Mouse (Mus musculus) adrenal gland, postnatal 14 days (tissue): ENCODE results near the gene Ptpn4. TPM values are rescaled to one million over a fixed set of nuclear protein-coding genes. Genes with fewer than 3 reads are reported as not detected.

Experiments used
- DNase-seq: peaks from one replicate; pipeline ENCODE4 v3.0.0; 2021; ENCODE audit warnings: mixed read lengths
- total RNA-seq: library from RNA; stranded (reverse); gene quantifications from 2 replicates; pipeline ENCODE4 v1.2.3, GENCODE M21; 2021

Gene Ptpn4
- total RNA-seq, 1 experiment from 2014 or later = 49.8 TPM

- DNase-seq = no peak
Observed at GRCm38 (mm10) chr1:119807707-119808106, 29.7 kb downstream of the Ptpn4 start.

DNA sequence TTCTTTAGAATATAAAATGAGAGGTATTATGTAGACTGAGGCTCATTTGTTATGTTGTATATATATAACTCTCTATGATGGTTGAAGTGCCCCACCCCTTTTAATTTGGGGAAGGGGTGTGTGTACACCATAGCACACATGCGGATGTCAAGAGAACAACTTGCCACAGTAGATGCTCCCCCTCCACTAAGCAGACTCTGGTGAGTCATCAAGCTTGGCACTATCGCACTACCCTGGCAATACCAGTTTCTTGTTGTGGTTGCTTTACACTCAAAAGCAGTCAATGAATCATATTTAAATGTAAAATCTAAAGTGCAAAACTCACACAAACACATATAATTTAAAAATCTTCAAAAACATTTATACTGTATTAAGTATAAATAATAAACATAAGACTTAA lies 31.4 kb downstream of the Ptpn4 start:
- peak; percentile 38 for DNase-seq

DNA sequence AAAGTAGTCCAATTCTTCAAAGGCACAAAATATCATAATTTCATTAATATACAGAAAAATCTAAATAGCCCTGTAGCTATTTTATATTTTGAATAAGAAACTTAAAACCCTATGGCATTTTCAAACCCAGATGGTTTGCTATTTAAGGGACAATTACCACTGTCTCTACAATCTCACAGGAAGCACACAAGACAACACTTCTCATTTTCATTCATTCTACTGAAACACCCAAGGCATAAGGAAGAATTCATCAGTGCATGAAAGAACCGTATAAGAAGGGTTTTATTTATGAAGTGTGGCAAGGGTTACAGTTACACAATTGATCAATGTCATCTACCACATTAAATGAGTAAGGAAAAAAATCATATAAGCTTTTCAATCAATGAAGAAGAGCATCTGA lies 32.8 kb downstream of the Ptpn4 start:
- DNase-seq = no peak

DNA sequence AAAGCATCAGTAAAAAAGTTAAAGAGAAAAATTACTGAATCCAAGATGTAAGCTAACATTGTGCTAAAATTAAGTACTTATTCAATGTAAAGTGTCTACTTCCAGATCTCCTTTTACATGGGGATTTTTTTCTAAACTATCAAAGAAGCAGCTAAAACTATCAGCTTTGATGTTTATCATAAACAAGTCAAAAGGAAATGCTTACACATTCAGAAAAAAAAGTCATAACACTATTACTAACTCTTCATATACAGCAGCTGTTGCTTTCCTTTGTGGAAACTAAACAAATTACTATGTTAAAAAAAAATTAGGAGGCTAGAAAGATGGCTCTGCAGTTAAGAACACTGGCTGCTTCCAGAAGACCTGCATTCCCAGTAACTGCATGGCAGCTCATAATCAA lies 42.2 kb downstream of the Ptpn4 start:
- no peak for DNase-seq

GRCm38 (mm10) chr1:119794342-119794741 lies 43.1 kb downstream of the Ptpn4 start:
- no peak for DNase-seq

DNA sequence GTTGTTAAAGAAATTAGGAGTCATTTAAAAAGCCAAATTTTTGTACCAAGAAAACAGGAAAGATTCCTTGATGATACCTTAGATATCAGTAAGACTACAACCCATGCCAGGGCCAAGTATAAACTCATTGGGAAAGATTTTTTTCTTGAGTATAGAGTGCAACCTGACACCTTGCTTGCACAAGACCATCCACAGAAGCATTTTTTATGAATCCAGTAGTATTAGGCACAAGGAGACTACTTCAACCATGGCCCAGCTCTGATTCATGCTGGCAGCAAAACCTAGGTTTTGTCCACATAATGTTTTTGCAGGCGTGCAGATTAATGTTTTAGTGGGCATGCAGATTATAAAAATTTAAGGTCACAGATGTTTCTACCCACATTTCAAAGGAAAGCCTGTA lies 46.8 kb downstream of the Ptpn4 start:
- peak; percentile 24 for DNase-seq

- no peak for DNase-seq
Observed at GRCm38 (mm10) chr1:119775915-119776314, 61.5 kb downstream of the Ptpn4 start.

DNA sequence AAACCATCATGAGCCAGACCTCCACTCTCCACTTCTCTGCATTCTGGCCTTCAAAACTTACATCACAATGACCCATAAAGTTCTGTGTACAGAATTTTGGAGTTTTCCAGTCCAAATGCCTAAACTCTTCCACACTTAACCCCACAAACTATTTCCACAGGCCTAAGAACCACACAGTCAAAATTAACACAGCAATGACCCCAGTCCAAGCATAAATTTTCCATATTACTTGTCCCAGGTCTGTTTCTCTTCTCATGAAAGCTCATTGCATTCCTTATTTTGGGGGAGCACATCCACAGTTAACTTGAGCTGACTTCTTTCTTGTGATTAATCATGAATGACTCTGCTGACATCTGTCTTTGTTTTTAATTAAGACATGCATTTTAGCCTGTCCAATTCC lies 101.7 kb downstream of the Ptpn4 start:
- DNase-seq = no peak

- no peak for DNase-seq
Observed at GRCm38 (mm10) chr1:119734801-119735200, 102.6 kb downstream of the Ptpn4 start.

GRCm38 (mm10) chr1:119731166-119731565 lies 106.2 kb downstream of the Ptpn4 start:
- no peak for DNase-seq

DNA sequence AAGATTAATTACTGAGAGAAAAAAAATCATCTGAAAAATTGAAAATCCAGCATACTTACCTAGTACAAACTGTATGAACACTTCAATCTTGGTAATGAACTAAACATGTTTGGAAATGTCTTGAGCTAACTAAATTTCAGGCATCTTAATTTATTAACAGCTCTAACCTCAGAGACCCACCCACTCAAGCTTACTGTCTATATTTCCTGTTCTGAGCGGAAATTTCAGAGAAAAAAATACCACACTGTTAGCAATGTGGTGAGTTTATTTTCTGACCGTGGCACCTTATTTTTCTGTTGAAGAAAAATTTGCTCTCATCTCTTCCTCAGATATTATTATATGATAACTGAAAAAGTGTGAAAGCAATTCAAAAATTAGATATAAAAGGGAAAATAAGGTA lies 124.4 kb downstream of the Ptpn4 start:
- no peak for DNase-seq

GRCm38 (mm10) chr1:119706471-119707217 lies 130.8 kb downstream of the Ptpn4 start:
- no peak for DNase-seq

GRCm38 (mm10) chr1:119696860-119697259 lies 140.6 kb downstream of the Ptpn4 start:
- DNase-seq = no peak

DNA sequence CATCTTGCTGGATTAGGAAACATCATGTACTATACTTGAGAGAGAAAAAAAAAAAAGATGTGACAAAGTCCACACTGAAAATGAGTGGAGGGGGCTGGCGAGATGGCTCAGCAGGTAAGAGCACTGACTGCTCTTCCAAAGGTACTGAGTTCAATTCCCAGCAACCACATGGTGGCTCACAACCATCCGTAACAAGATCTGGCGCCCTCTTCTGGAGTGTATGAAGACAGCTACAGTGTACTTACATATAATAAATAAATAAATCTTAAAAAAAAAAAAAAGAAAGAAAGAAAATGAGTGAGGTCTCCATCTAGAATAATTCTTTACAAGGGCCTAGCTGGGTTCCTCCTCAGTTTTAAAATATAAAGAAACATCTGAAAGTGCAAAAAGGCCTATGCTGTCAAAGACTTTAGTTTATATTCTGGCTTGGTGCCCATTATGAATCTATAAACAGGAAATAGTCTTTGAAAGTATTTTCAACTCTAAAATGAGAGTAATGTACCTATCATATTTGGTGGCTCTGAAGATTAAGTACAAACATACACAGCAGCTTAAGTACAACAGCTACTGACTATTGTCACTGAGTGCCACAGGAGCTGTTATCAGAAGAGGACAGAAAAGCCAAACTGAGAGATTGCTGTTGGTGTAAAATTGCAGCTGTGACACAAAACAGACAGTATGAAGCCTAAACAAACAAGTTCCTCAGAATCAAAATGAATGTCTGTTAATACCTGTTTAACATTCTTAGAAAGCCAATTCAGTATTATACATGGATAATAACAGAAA lies 151.4 kb downstream of the Ptpn4 start:
- no peak for DNase-seq

GRCm38 (mm10) chr1:119681663-119682213 lies 155.7 kb downstream of the Ptpn4 start:
- DNase-seq = no peak

DNA sequence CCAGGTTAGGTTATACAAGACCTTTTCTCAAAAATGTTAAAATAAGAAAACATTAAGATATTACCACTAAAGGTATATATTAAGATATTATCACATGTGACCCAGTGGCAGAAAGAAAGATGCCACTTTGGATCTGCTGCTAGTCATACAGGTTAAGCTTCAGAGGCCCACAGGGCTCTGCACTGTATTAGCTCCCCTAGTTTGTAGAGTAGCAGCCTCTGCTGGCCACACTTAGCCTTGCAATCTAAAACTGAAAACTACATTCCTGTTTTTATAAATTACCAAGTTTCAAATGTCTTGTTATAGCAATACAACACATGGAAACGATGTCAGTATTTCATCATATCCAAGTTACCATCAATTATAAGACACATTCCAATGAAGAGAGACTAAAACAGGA lies 162.4 kb downstream of the Ptpn4 start:
- DNase-seq = peak; percentile 49

DNA sequence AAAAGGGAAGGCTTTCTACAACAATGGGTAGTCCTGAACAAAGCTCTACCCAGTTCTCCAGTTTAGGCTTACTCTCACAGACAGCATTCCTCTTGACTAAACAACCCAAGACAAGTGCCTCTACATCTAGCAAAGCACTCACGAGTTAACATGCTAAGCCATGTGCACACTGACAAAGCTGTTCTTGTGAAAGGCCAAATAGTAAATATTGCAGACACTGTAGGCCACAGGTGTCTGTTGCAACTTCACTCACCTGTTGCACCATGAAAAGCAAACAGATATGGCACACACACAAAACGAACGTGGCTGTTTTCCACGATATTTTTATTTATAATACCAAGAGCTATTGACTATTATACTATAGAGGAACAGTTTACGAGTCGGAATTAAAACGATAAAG lies 170.5 kb downstream of the Ptpn4 start:
- DNase-seq = no peak

GRCm38 (mm10) chr1:119654307-119654706 lies 183.1 kb downstream of the Ptpn4 start:
- DNase-seq = no peak

GRCm38 (mm10) chr1:119650386-119650785 lies 187.0 kb downstream of the Ptpn4 start:
- no peak for DNase-seq

GRCm38 (mm10) chr1:119649627-119650026 lies 187.8 kb downstream of the Ptpn4 start:
- DNase-seq = no peak

DNA sequence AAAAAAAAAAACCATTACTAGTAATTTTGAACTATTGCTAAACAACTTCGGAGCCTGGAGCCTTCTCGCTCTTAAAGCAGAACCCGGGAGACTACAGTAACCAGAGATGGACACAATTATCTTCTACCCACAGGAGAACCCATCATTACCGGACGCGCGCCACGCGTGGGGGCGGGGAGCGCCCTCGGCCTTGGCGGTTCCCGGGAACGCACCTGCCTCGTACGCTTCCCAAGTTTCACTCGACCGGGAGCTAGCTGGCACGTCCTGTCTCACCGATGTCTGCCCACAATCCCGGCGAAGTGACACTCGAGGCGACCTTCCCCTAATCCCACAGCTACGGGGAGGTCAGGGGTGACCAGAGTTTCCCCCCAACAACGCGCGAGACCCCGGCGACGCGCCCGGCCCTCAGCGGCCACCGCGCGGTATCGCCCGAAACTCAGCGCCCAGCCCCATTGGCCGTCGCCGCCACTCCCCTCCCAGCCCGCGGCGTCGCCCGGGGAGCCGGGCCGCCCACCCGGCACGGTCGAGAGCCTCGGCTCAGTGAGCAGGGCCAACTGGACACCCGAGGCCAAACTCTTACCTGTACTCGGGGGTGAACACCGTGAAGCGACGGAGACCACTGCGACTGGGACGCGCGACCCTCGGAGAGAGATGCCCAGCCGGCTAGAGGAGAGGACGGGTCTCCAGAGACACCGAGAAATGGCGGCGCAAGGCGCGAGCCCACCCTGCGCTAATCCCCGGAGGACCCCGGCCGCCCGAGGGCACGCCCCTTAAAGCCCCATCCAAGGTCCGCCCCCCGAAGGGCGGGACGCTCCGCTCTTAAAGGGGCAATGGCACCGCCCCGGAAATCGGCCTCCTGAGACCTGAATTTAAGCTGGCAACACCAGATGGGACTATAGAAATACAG lies 189.0 kb downstream of the Ptpn4 start, which contains the start of gene Epb41l5:
Gene Epb41l5 (minus strand): TSS at position 796 of the 907 bp plus-strand sequence.
- peak; percentile 91 for DNase-seq

- DNase-seq = no peak
Observed at GRCm38 (mm10) chr1:119646356-119646755, 191.1 kb downstream of the Ptpn4 start.
